Mouse (Mus musculus): ENCODE measurements around the gene Dmrtb1. TPM values are rescaled to one million over a fixed set of nuclear protein-coding genes. Genes with fewer than 3 reads are reported as not detected.

Dmrtb1 gene
- polyA plus RNA-seq, 1 experiment from 2014 or later = 21.8 TPM

DNA sequence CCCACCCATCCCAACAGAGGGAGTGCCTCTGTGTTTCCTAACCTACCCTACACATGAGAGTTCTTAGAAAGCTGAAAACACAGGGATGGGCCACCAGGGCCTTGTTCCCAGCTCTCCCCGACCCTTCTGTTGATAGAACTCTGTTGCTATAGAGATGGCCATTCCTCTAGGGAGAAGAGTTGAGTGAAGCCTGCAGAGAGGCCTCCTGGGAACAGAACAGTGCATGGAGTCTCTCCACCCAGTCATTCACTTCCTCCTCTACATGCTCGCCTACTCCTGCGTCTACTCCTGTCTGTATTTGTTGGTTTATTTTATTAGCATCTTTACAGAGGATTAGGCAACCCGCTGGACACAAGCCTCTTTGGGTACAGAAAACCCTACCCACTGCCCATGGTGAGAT is 22.9 kb upstream of the Dmrtb1 start:
- Histone ChIP-seq H3K27ac (no peak overlapping the region), H3K4me3 (no peak overlapping the region), H3K9me3 (no peaks in the 10 kb centered on the region), H3K27me3 (no peaks in the 10 kb centered on the region), H3K9ac (no peak overlapping the region), H3K4me2 (no peak overlapping the region), H3K36me3 (no peaks in the 10 kb centered on the region), H3K4me1 (replicated peaks) (no peaks in the 10 kb centered on the region; the same call in 1 of the 2 replicates)
- ATAC-seq (ENCODE audit: low FRiP score) = no peak
- 71% methylated on average over 4 of the region's 4 CpGs for WGBS

DNA sequence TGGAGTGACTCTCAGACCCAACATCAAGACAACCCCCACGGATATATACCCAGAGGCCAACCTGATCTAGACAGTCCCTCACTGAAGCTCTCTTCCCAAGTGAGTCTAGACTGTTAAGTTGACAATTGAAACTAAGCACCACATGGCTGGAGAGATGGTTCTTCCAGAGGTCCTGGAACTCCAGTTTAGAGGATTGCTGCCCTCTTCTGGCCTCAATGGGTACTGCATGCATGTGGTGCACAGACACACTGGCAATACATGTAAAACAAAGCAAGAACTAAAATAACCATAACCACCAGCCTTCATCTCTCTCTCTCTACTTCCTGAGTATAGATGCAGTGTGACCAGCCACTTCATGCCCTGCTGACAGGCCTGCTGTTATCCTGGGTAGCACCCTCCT is 20.2 kb upstream of the Dmrtb1 start:
- Histone ChIP-seq H3K9ac (no peak overlapping the region), H3K4me3 (no peak overlapping the region), H3K27ac (no peak overlapping the region), H3K9me3 (no peaks in the 10 kb centered on the region), H3K36me3 (no peaks in the 10 kb centered on the region), H3K27me3 (no peaks in the 10 kb centered on the region), H3K4me1 (replicated peaks) (peaks cover 15% of the 10 kb centered on the region), H3K4me2 (no peak overlapping the region)
- WGBS = 86% methylated on average over 1 of the region's 1 CpGs
- ATAC-seq (ENCODE audit: low FRiP score) = no peak

DNA sequence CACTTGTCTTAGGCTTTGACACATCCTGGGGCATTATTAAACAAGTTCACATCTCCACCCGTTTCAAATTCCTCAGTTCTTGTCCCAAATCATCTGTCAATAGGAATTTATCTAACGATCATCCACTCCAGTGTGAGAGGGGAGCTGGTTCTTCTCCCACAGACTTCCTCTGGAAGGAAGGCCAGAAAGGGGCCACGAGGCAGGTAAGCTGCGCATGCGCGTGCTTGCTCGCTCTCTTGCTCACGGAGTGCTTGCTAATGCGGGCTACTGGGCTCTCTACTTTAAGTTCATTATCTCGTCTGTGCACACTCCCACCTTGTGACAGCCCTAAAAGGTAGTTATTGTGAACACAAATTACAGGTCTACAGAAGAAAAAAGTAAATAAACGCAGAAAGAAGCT is 17.6 kb upstream of the Dmrtb1 start:
- no peak overlapping the region for H3K9ac ChIP-seq
- H3K4me3 ChIP-seq = no peak overlapping the region
- H3K36me3 ChIP-seq = no peaks in the 10 kb centered on the region
- peaks cover 15% of the 10 kb centered on the region for H3K4me1 ChIP-seq (replicated peaks)
- no peak for ATAC-seq (ENCODE audit: low FRiP score)
- H3K9me3 ChIP-seq = no peaks in the 10 kb centered on the region
- no peak overlapping the region for H3K4me2 ChIP-seq
- H3K27me3 ChIP-seq = no peaks in the 10 kb centered on the region
- H3K27ac ChIP-seq = no peak overlapping the region
- WGBS = 87% methylated on average over 11 of the region's 11 CpGs

DNA sequence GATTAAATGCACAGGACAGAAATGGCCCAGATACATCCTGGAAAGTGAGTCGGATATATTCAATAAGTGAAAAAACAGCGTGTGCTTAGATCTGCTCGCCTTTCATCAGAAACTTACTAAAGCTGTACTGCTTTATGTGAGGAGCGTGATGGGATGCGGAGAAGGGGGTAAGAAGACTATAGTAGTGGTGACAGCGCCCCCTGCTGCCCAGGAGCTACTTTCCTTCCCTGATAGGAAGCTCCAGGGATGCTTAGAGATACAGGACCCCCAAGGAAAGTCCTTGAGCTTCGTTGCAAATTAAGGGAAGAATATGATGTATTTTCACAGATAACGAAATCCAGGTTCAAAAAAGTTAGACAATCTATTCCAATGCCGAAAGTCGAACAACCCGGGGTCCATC is 17.1 kb upstream of the Dmrtb1 start:
- no peaks in the 10 kb centered on the region for H3K9me3 ChIP-seq
- 27% methylated on average over 11 of the region's 11 CpGs for WGBS
- H3K4me3 ChIP-seq = no peak overlapping the region
- no peaks in the 10 kb centered on the region for H3K36me3 ChIP-seq
- peak overlapping the region; percentile 1; the same call in 1 of the 2 replicates for H3K4me2 ChIP-seq
- peaks cover 15% of the 10 kb centered on the region for H3K4me1 ChIP-seq (replicated peaks)
- H3K9ac ChIP-seq = no peak overlapping the region
- H3K27me3 ChIP-seq = no peaks in the 10 kb centered on the region
- no peak for ATAC-seq (ENCODE audit: low FRiP score)
- no peak overlapping the region for H3K27ac ChIP-seq

DNA sequence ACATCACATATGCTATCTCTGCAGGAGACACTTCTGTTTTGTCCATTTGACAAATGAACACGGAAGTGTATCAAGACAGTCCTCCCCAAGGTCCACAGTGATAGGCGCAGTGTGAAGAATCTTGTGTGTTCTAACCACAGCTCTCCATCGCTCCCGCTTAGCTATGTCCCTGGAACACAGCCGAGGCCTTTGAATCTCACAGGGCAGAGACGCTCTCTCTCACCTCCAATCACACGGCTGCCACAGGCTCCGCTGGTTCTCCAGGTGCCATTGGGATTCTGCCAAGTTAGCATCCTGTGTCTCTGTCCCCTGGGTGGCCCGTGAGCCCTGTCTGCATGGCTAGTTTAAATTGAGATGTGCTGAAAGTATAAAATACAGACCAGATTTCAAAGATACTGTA is 15.2 kb upstream of the Dmrtb1 start:
- Histone ChIP-seq H3K4me1 (replicated peaks) (peaks cover 15% of the 10 kb centered on the region), H3K27me3 (no peaks in the 10 kb centered on the region), H3K4me3 (no peak overlapping the region), H3K4me2 (no peak overlapping the region), H3K36me3 (no peaks in the 10 kb centered on the region), H3K9ac (no peak overlapping the region), H3K9me3 (no peaks in the 10 kb centered on the region), H3K27ac (no peak overlapping the region)
- ATAC-seq (ENCODE audit: low FRiP score) = no peak; the same call in 1 of the 2 replicates
- 66% methylated on average over 9 of the region's 9 CpGs for WGBS

DNA sequence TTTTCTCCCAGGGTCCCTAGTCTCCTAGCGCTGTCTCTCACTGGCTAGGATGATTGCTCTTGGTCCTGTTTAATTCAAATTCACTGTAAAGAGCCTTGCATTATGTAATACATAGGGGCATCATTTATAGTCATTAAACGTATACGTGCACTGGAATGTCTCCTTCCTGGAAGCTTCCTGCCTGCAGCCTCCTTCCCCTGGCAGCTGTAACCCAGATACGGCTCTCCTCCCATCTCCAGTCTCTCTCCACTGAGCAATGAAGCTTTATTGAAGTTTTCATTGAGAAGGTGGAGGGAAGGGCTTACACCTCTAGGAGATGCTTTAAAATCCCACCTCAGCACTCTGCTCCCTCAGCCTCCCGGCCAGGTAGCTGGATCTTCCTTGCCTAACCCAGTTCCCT is 9.8 kb upstream of the Dmrtb1 start:
- Histone ChIP-seq H3K27ac (no peak overlapping the region), H3K4me2 (no peak overlapping the region), H3K27me3 (no peaks in the 10 kb centered on the region), H3K4me1 (replicated peaks) (peaks cover 11% of the 10 kb centered on the region), H3K9ac (no peak overlapping the region), H3K4me3 (no peak overlapping the region), H3K9me3 (no peaks in the 10 kb centered on the region), H3K36me3 (no peaks in the 10 kb centered on the region)
- ATAC-seq (ENCODE audit: low FRiP score) = no peak
- 53% methylated on average over 5 of the region's 5 CpGs for WGBS

DNA sequence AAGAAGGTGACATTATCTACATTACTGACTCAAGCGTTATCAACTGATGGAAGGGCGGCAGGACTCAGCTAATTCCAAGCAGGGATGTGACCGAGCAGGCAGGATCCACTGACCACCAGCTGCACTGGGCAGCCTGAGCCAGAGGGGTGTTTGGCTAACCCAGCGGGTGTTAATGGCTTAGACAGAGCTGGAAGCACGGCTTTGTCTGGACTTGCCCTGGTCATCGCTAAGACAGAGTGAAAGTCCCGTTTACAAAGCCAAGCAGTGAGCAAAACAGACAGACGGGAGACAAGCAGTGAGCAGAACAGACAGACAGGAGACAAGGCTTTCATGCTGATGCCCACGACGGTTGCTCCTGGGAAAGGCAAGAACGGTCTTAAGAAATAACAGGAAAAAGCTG is 4.2 kb upstream of the Dmrtb1 start:
- 0 out of 2 replicates have a peak, but pooled peaks cover 7% of the 10 kb centered on the region for H3K27me3 ChIP-seq
- peak overlapping the region; percentile 6; the same call in 1 of the 2 replicates for H3K9ac ChIP-seq
- no peak for ATAC-seq (ENCODE audit: low FRiP score)
- H3K4me3 ChIP-seq = no peak overlapping the region
- 8% methylated on average over 11 of the region's 11 CpGs for WGBS
- H3K36me3 ChIP-seq = no peaks in the 10 kb centered on the region
- H3K9me3 ChIP-seq = no peaks in the 10 kb centered on the region
- H3K4me2 ChIP-seq = no peak overlapping the region
- peaks cover 10% of the 10 kb centered on the region; the same call in 1 of the 2 replicates for H3K4me1 ChIP-seq (replicated peaks)
- no peak overlapping the region for H3K27ac ChIP-seq

DNA sequence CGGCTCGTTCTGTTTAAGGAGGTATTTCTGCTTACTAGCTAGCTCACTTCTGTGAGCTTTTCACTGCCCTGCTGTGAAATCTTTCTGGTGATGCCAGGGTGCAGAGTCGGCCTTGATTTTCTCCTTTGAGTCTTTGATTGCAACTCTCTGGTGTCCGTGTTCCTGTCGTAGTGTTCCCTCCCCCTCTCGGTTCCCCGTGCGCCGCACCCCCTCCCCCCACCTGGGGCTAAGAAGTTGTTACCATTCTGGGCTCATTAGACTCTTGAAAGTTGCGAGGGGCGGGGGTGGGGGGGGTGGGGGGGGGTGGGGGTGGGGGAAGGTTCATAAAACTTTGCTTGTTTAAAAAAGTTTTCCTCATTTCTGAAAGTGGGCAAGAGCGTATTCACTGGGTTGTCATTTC is 3.1 kb upstream of the Dmrtb1 start:
- H3K4me3 ChIP-seq = no peak overlapping the region
- peaks cover 7% of the 10 kb centered on the region; the same call in 1 of the 2 replicates for H3K4me1 ChIP-seq (replicated peaks)
- H3K36me3 ChIP-seq = no peaks in the 10 kb centered on the region
- H3K9ac ChIP-seq = no peak overlapping the region
- ATAC-seq (ENCODE audit: low FRiP score) = no peak
- H3K9me3 ChIP-seq = no peaks in the 10 kb centered on the region
- H3K27me3 ChIP-seq = 0 out of 2 replicates have a peak, but pooled peaks cover 11% of the 10 kb centered on the region
- no peak overlapping the region for H3K27ac ChIP-seq
- no peak overlapping the region for H3K4me2 ChIP-seq
- WGBS = 46% methylated on average over 12 of the region's 12 CpGs

DNA sequence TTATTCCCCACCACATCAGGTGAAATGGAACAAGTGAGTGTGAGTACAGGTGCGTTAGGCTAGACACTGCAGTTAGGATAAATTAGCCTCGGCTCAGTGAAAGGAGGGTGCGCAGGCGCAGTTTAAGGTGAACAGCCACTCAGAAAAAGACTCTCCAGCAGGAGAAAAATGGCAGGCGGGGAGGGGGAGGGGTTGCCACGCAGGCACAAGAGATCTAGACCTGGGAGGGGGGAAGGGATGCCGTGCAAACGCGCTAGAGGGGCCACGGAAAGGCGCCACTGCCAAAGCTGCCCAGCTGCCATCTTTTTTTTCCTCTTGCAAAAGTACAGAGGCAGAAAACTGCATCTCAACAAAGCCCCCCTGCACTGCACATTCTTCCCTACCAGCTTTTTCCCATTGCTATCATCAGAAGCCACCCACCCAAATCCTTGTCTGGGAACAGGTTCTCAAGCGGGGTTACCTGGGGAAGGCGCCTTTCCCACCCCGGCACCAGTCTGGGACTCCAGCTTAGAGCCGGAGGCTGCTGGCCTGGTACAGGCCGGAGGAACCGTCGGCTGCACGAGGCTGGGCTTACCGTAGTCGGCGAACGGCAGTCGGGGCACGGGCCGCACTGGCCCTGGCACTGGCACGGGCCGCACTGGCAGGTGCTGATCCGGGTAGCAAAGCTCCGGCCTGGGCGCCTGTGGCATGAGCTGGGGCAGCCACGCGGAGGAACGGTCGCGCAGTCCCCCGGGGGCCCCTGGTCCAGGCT is 849 bp downstream of the Dmrtb1 start:
- Histone ChIP-seq H3K4me3 (no peak overlapping the region), H3K9ac (no peak overlapping the region), H3K4me2 (no peak overlapping the region), H3K27me3 (0 out of 2 replicates have a peak, but pooled peaks cover 11% of the 10 kb centered on the region), H3K36me3 (no peaks in the 10 kb centered on the region), H3K4me1 (replicated peaks) (peaks cover 39% of the 10 kb centered on the region), H3K9me3 (no peaks in the 10 kb centered on the region), H3K27ac (no peak overlapping the region)
- no peak for ATAC-seq (ENCODE audit: low FRiP score)
- 92% methylated on average over 37 of the region's 37 CpGs for WGBS

DNA sequence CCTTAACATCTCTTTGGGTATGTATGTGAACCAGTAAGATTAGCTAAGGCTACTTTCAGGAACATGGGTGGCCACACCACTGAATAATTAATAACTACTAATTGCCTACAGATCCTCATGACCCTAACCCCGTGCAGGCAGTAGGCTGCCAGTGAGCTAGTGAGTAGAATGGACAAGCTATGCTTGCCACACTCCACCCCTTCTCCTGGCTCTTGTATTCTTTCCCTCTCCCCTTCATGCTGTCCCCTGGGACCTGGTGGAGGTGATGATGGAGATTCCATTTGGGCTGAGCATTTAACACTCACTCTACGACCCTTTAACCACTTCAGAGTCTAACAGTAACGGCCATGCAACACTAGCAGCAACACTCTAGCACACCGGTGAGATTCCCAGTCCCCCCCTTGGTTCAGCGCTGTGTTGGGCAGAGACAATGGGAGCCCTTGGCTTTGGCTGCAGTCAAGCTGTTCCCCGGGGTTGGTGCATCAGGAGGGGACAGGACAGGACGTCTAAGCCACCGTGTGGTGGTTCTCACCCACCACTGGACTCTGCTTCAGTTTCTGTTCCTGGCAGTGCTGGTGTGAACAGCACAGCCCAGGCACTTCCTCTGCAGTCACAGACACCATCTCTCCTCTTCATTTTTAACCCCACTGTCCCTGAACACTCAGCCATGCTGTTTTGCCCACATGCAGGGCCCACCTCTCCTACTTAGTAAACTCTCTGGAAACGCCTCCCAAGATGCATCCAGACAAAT is 2.8 kb downstream of the Dmrtb1 start:
- ATAC-seq (ENCODE audit: low FRiP score) = peak; percentile 50
- H3K4me1 ChIP-seq (replicated peaks) = peaks cover 35% of the 10 kb centered on the region
- H3K9ac ChIP-seq = no peak overlapping the region
- H3K4me3 ChIP-seq = no peak overlapping the region
- H3K4me2 ChIP-seq = peak overlapping the region; percentile 46
- H3K27me3 ChIP-seq = 0 out of 2 replicates have a peak, but pooled peaks cover 15% of the 10 kb centered on the region
- peak overlapping the region; percentile 91 for H3K27ac ChIP-seq
- H3K36me3 ChIP-seq = no peaks in the 10 kb centered on the region
- no peaks in the 10 kb centered on the region for H3K9me3 ChIP-seq
- WGBS = 22% methylated on average over 9 of the region's 9 CpGs

DNA sequence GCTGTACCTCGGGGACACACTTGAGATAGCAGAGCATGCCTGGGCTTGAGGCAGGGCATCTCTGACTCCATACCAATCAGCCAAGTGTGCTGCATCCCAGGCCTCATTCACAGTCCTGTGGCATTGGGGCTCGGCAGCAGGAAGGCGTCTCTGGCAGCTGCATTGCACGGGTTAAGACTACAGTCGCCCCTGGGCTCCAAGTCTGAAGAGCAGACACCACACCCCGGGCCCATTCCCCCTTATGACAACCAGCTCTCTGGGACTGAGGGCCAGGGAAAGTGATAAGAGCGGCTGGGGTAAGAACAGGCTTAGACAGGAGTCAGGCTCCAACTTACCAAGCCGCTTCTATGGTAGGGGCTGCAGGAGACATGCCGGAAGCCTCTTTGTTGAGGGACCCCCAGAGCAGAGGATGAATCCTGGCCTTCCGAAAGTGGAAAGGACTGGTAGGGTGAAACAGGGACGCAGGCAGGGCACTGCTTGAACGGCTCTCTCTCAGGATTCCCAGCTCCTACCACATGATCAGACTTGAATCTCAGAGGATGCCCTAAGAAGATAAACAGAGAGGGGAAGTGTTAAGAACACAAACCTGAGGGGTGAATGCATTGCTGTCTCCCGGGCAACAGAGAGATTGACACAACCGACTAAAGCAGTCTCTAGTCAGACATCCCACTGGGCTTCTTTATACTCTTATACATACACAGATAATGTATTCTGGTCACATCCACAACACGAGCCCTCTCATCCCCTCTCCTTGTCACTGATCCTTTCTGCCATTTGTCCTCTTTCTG is 3.5 kb downstream of the Dmrtb1 start:
- peak overlapping the region; percentile 22 for H3K4me3 ChIP-seq
- H3K27me3 ChIP-seq = peaks cover 19% of the 10 kb centered on the region; the same call in 1 of the 2 replicates
- peak overlapping the region; percentile 46 for H3K4me2 ChIP-seq
- H3K9ac ChIP-seq = peak overlapping the region; percentile 46
- peak overlapping the region; percentile 91 for H3K27ac ChIP-seq
- WGBS = 20% methylated on average over 15 of the region's 15 CpGs
- no peaks in the 10 kb centered on the region for H3K36me3 ChIP-seq
- H3K9me3 ChIP-seq = no peaks in the 10 kb centered on the region
- peaks cover 35% of the 10 kb centered on the region for H3K4me1 ChIP-seq (replicated peaks)
- ATAC-seq (ENCODE audit: low FRiP score) = peak; percentile 80

DNA sequence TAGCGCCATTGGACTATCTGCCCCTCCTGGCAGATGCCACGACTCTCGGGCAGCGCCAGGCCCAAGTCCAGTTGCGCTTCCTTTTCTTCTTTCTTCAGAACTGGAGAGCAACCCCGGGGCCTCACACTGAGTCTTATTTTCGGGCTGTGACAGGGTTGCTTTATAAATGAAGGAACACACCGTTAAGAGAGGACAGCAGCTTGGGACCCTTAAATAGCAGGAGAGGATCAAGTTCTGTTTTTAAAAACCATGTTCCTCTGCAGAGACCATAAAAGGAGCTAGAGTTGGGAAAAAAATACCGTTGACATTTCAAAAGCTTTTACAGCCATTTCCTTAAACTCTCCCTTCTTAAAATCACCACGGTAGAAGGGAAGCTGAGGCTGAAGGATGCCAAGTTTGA is 8.4 kb downstream of the Dmrtb1 start:
- H3K27me3 ChIP-seq = peaks cover 9% of the 10 kb centered on the region; the same call in 1 of the 2 replicates
- H3K4me3 ChIP-seq = no peak overlapping the region
- ATAC-seq (ENCODE audit: low FRiP score) = no peak
- no peaks in the 10 kb centered on the region for H3K9me3 ChIP-seq
- no peaks in the 10 kb centered on the region for H3K36me3 ChIP-seq
- H3K27ac ChIP-seq = no peak overlapping the region
- no peak overlapping the region for H3K4me2 ChIP-seq
- no peak overlapping the region for H3K9ac ChIP-seq
- peaks cover 39% of the 10 kb centered on the region for H3K4me1 ChIP-seq (replicated peaks)
- WGBS = 62% methylated on average over 10 of the region's 10 CpGs

Measured in hindbrain, embryonic 13.5 days (tissue).